In genomic region chr8:70466305-70466704, GRCm38 (mm10) we compare ENCODE assay signal across 25 mouse cellular contexts. TPM values are rescaled to one million over a fixed set of nuclear protein-coding genes. Genes with fewer than 3 reads are reported as not detected.
DNase-seq lines count a peak whose midpoint lies in the region; ATAC-seq and TF ChIP-seq lines count a peak whose summit lies in the region.
"Had no signal": no experiment of that assay in that cellular context is flagged by ENCODE, and none has a peak within 500 bp of the region (broad histone marks: within the 10 kb centered on the region; RNA-seq: fewer than 3 reads in every experiment).

No protein-coding gene starts in this region.

- no peak for DNase-seq in forebrain, embryonic 10.5 days (ENCODE audit: extremely low spot score, low spot score)
- no peak for DNase-seq in forebrain, postnatal 0 days
- DNase-seq in hindbrain, embryonic 10.5 days (ENCODE audit: low spot score) = no peak
- DNase-seq in hindbrain, embryonic 14.5 days (ENCODE audit: low spot score) = no peak
- no peak for DNase-seq in testis, postnatal 14 days (ENCODE audit: low spot score)
- DNase-seq in adrenal gland, adult 18-20 months (ENCODE audit: low spot score in 2 of 2) = no peak
- no peak for DNase-seq in frontal cortex, adult 2 months (ENCODE audit: extremely low spot score in 1 of 2, low spot score in 1 of 2)
- DNase-seq: cerebellum, adult 9-10 months; layer of hippocampus, adult 9-11 months; left cerebral cortex, postnatal 4 days; liver, embryonic 13.5 days; lung, embryonic 14.5 days; thymus, adult 18-20 months had no signal

- H3K4me3 ChIP-seq in forebrain, embryonic 10.5 days = no peak overlapping the region
- H3K4me3 ChIP-seq in forebrain, postnatal 0 days (ENCODE audit: low read depth, low read length) = no peak overlapping the region
- no peak overlapping the region for H3K4me3 ChIP-seq in hindbrain, embryonic 10.5 days
- H3K4me3 ChIP-seq in hindbrain, embryonic 14.5 days (replicated peaks; ENCODE audit: low read length) = no peak overlapping the region
- H3K4me3 ChIP-seq in testis, adult 2 months (ENCODE audit: control insufficient read depth, low read depth, low read length) = no peak overlapping the region
- H3K4me3 ChIP-seq: forebrain, embryonic 15.5 days; heart, embryonic 10.5 days; left cerebral cortex, adult 2 months; liver, embryonic 13.5 days; midbrain, embryonic 15.5 days; neural tube, embryonic 15.5 days had no signal

- no peaks in the 10 kb centered on the region for H3K27me3 ChIP-seq in forebrain, embryonic 10.5 days (ENCODE audit: poor library complexity, severe bottlenecking)
- no peaks in the 10 kb centered on the region for H3K27me3 ChIP-seq in forebrain, postnatal 0 days (ENCODE audit: insufficient read depth, low read length)
- H3K27me3 ChIP-seq in hindbrain, embryonic 10.5 days (ENCODE audit: insufficient read depth, poor library complexity, severe bottlenecking) = no peaks in the 10 kb centered on the region
- no peaks in the 10 kb centered on the region for H3K27me3 ChIP-seq in hindbrain, embryonic 14.5 days (ENCODE audit: control insufficient read depth, insufficient read depth, low read length)
- H3K27me3 ChIP-seq in testis, adult 2 months (ENCODE audit: control insufficient read depth, insufficient read depth, low read length) = no peaks in the 10 kb centered on the region
- H3K27me3 ChIP-seq: forebrain, embryonic 15.5 days; liver, embryonic 13.5 days; midbrain, embryonic 15.5 days; neural tube, embryonic 15.5 days had no signal

- H3K36me3 ChIP-seq in forebrain, embryonic 10.5 days (replicated peaks) = peaks cover 13% of the 10 kb centered on the region
- no peaks in the 10 kb centered on the region for H3K36me3 ChIP-seq in forebrain, postnatal 0 days (ENCODE audit: insufficient read depth)
- H3K36me3 ChIP-seq in hindbrain, embryonic 10.5 days = peaks cover 19% of the 10 kb centered on the region; the same call in 1 of the 2 replicates
- H3K36me3 ChIP-seq in hindbrain, embryonic 14.5 days (replicated peaks; ENCODE audit: control insufficient read depth, insufficient read depth) = no peaks in the 10 kb centered on the region
- H3K36me3 ChIP-seq in testis, adult 2 months (ENCODE audit: control insufficient read depth, insufficient read depth, low read length) = no peaks in the 10 kb centered on the region
- H3K36me3 ChIP-seq: forebrain, embryonic 15.5 days; midbrain, embryonic 15.5 days; neural tube, embryonic 15.5 days had no signal

- TF ChIP-seq POLR2A in testis, adult 2 months (IDR thresholded peaks at IDR 0.05; ENCODE audit: control insufficient read depth, low read depth, low read length) = no peak

- WGBS in forebrain, embryonic 10.5 days = 85% methylated on average over 4 of the region's 4 CpGs
- WGBS in forebrain, postnatal 0 days = 86% methylated on average over 4 of the region's 4 CpGs
- 82% methylated on average over 4 of the region's 4 CpGs for WGBS in hindbrain, embryonic 10.5 days
- WGBS in hindbrain, embryonic 14.5 days = 77% methylated on average over 4 of the region's 4 CpGs

- ATAC-seq in forebrain, postnatal 0 days = no peak
- no peak for ATAC-seq in hindbrain, embryonic 14.5 days (ENCODE audit: low FRiP score)
- ATAC-seq: forebrain, embryonic 15.5 days; inflammation-experienced regulatory T-cells, adult 6 months; midbrain, embryonic 15.5 days had no signal

- H3K9me3 ChIP-seq in forebrain, embryonic 10.5 days = no peaks in the 10 kb centered on the region
- no peaks in the 10 kb centered on the region for H3K9me3 ChIP-seq in forebrain, postnatal 0 days (ENCODE audit: low read length)
- no peaks in the 10 kb centered on the region for H3K9me3 ChIP-seq in hindbrain, embryonic 10.5 days
- H3K9me3 ChIP-seq in hindbrain, embryonic 14.5 days (ENCODE audit: control insufficient read depth, low read length) = no peaks in the 10 kb centered on the region
- H3K9me3 ChIP-seq: forebrain, embryonic 15.5 days; heart, embryonic 10.5 days; liver, embryonic 13.5 days; midbrain, embryonic 15.5 days; neural tube, embryonic 15.5 days had no signal

- H3K9ac ChIP-seq in forebrain, postnatal 0 days = no peak overlapping the region
- no peak overlapping the region for H3K9ac ChIP-seq in hindbrain, embryonic 14.5 days
- H3K9ac ChIP-seq: forebrain, embryonic 15.5 days; liver, embryonic 13.5 days; lung, embryonic 14.5 days; midbrain, embryonic 15.5 days; neural tube, embryonic 15.5 days had no signal

- no peak for TF ChIP-seq CTCF in forebrain, postnatal 0 days (IDR thresholded peaks at IDR 0.05; ENCODE audit: low read depth)
- TF ChIP-seq CTCF in testis, adult 2 months (IDR thresholded peaks at IDR 0.05; ENCODE audit: control insufficient read depth, insufficient read depth, insufficient replicate concordance, low read depth, low read length) = no peak

- H3K4me1 ChIP-seq in forebrain, embryonic 10.5 days = peaks cover 47% of the 10 kb centered on the region
- H3K4me1 ChIP-seq in forebrain, postnatal 0 days (ENCODE audit: insufficient read depth) = no peaks in the 10 kb centered on the region
- H3K4me1 ChIP-seq in hindbrain, embryonic 10.5 days (replicated peaks) = peaks cover 56% of the 10 kb centered on the region
- peaks cover 12% of the 10 kb centered on the region; the same call in 1 of the 2 replicates for H3K4me1 ChIP-seq in hindbrain, embryonic 14.5 days (replicated peaks; ENCODE audit: control insufficient read depth, insufficient read depth, low read length)
- H3K4me1 ChIP-seq in testis, adult 2 months (ENCODE audit: control insufficient read depth, insufficient read depth, low read length) = peaks cover 13% of the 10 kb centered on the region

- H3K4me2 ChIP-seq in forebrain, postnatal 0 days (ENCODE audit: low read depth) = no peak overlapping the region
- H3K4me2 ChIP-seq in hindbrain, embryonic 14.5 days (replicated peaks) = no peak overlapping the region
- H3K4me2 ChIP-seq: forebrain, embryonic 15.5 days; liver, embryonic 13.5 days; lung, embryonic 14.5 days; midbrain, embryonic 15.5 days; neural tube, embryonic 15.5 days had no signal

- H3K27ac ChIP-seq in forebrain, embryonic 10.5 days = 0 out of 2 replicates have a peak overlapping the region, but pooled peaks have one; percentile 31
- H3K27ac ChIP-seq in forebrain, postnatal 0 days (ENCODE audit: low read depth, low read length) = no peak overlapping the region
- peak overlapping the region; percentile 25; the same call in 1 of the 2 replicates for H3K27ac ChIP-seq in hindbrain, embryonic 10.5 days
- no peak overlapping the region for H3K27ac ChIP-seq in hindbrain, embryonic 14.5 days
- H3K27ac ChIP-seq in testis, adult 2 months (ENCODE audit: control insufficient read depth, insufficient read depth, low read depth, low read length) = peak overlapping the region; percentile 62; the same call in 1 of the 2 replicates
- H3K27ac ChIP-seq: forebrain, embryonic 15.5 days; left cerebral cortex, adult 2 months; liver, embryonic 13.5 days; macrophage; midbrain, embryonic 15.5 days; neural tube, embryonic 15.5 days had no signal

RNA-seq across cellular contexts. Expression of gene Klhl26, which starts 10.5 kb away (rescaled TPM):
- polyA plus RNA-seq in forebrain, embryonic 10.5 days (2016; fragmentation: Nextera tagmentation; extraction: Ambion mirVana) = 19.9 and 20.2 TPM in 2 replicates
- 29.9 and 34.8 TPM in 2 replicates for total RNA-seq in forebrain, postnatal 0 days (2014; rRNA removed)
- 30.8 and 35.3 TPM in 2 replicates for polyA plus RNA-seq in forebrain, postnatal 0 days (2015; fragmentation: Nextera tagmentation; extraction: Ambion mirVana)
- polyA plus RNA-seq in hindbrain, embryonic 10.5 days (2016; fragmentation: Nextera tagmentation; extraction: Ambion mirVana) = 18.5 and 19.1 TPM in 2 replicates
- 28.5 and 30.0 TPM in 2 replicates for polyA plus RNA-seq in hindbrain, embryonic 14.5 days (2014; fragmentation: Nextera tagmentation; extraction: Ambion mirVana)
- polyA plus RNA-seq in testis, adult 2 months (2012; rRNA removed) = 3.6 and 4.8 TPM in 2 replicates
- 10 to 100 TPM; 26.0 to 27.0 TPM for total RNA-seq in adrenal gland, adult 18-20 months (2021)
- 59.4 and 59.6 TPM in 2 replicates for polyA plus RNA-seq in frontal cortex, adult 2 months (2012; rRNA removed)

RNA-seq across cellular contexts. Expression of gene Tmem59l, which starts 20.9 kb away (rescaled TPM):
- polyA plus RNA-seq in forebrain, embryonic 10.5 days (2016; fragmentation: Nextera tagmentation; extraction: Ambion mirVana) = 16.7 and 19.5 TPM in 2 replicates
- total RNA-seq in forebrain, postnatal 0 days (2014; rRNA removed) = 96.0 and 115 TPM in 2 replicates
- 147 and 150 TPM in 2 replicates for polyA plus RNA-seq in forebrain, postnatal 0 days (2015; fragmentation: Nextera tagmentation; extraction: Ambion mirVana)
- polyA plus RNA-seq in hindbrain, embryonic 10.5 days (2016; fragmentation: Nextera tagmentation; extraction: Ambion mirVana) = 11.1 and 11.5 TPM in 2 replicates
- 143 and 149 TPM in 2 replicates for polyA plus RNA-seq in hindbrain, embryonic 14.5 days (2014; fragmentation: Nextera tagmentation; extraction: Ambion mirVana)
- 62.6 and 62.9 TPM in 2 replicates for polyA plus RNA-seq in testis, adult 2 months (2012; rRNA removed)
- 10 to 100 TPM; 20.4 to 26.4 TPM for total RNA-seq in adrenal gland, adult 18-20 months (2021)
- polyA plus RNA-seq in frontal cortex, adult 2 months (2012; rRNA removed) = 263 and 277 TPM in 2 replicates
- total RNA-seq: common myeloid progenitor, adult 5-6 weeks; gastrocnemius, adult 18-20 months; heart, postnatal 25 days; MEL had no signal
- polyA plus RNA-seq: macrophage had no signal

RNA-seq across cellular contexts. Expression of gene Crlf1, which starts 26.7 kb away (rescaled TPM):
- 34.1 and 48.4 TPM in 2 replicates for polyA plus RNA-seq in forebrain, embryonic 10.5 days (2016; fragmentation: Nextera tagmentation; extraction: Ambion mirVana)
- 6.5 and 20.9 TPM in 2 replicates for total RNA-seq in forebrain, postnatal 0 days (2014; rRNA removed)
- 24.6 and 34.5 TPM in 2 replicates for polyA plus RNA-seq in forebrain, postnatal 0 days (2015; fragmentation: Nextera tagmentation; extraction: Ambion mirVana)
- 4.5 and 10.3 TPM in 2 replicates for polyA plus RNA-seq in hindbrain, embryonic 10.5 days (2016; fragmentation: Nextera tagmentation; extraction: Ambion mirVana)
- polyA plus RNA-seq in hindbrain, embryonic 14.5 days (2014; fragmentation: Nextera tagmentation; extraction: Ambion mirVana) = 6.3 and 6.9 TPM in 2 replicates
- polyA plus RNA-seq in testis, adult 2 months (2012; rRNA removed) = 126 and 137 TPM in 2 replicates
- 1 to 10 TPM in 1 of 2 experiments, under 1 TPM in 1; 0.74 to 1.6 TPM for total RNA-seq in adrenal gland, adult 18-20 months (2021)
- 1.8 and 3.4 TPM in 2 replicates for polyA plus RNA-seq in frontal cortex, adult 2 months (2012; rRNA removed)
- total RNA-seq: common myeloid progenitor, adult 5-6 weeks had no signal
- polyA plus RNA-seq: inflammation-experienced regulatory T-cells, adult 6 months; macrophage had no signal

RNA-seq across cellular contexts. Expression of gene Crtc1, which starts 26.9 kb away (rescaled TPM):
- polyA plus RNA-seq in forebrain, embryonic 10.5 days (2016; fragmentation: Nextera tagmentation; extraction: Ambion mirVana) = 14.8 and 16.4 TPM in 2 replicates
- 41.2 and 51.7 TPM in 2 replicates for total RNA-seq in forebrain, postnatal 0 days (2014; rRNA removed)
- 43.8 and 52.9 TPM in 2 replicates for polyA plus RNA-seq in forebrain, postnatal 0 days (2015; fragmentation: Nextera tagmentation; extraction: Ambion mirVana)
- polyA plus RNA-seq in hindbrain, embryonic 10.5 days (2016; fragmentation: Nextera tagmentation; extraction: Ambion mirVana) = 14.8 and 16.7 TPM in 2 replicates
- 48.1 and 53.9 TPM in 2 replicates for polyA plus RNA-seq in hindbrain, embryonic 14.5 days (2014; fragmentation: Nextera tagmentation; extraction: Ambion mirVana)
- polyA plus RNA-seq in testis, adult 2 months (2012; rRNA removed) = 11.3 and 12.3 TPM in 2 replicates
- total RNA-seq in adrenal gland, adult 18-20 months (2021) = 10 to 100 TPM; 19.3 to 22.3 TPM
- polyA plus RNA-seq in frontal cortex, adult 2 months (2012; rRNA removed) = 103 and 110 TPM in 2 replicates

RNA-seq across cellular contexts. Expression of gene Rex1bd, which starts 40.2 kb away (rescaled TPM):
- polyA plus RNA-seq in forebrain, embryonic 10.5 days (2016; fragmentation: Nextera tagmentation; extraction: Ambion mirVana) = 126 and 136 TPM in 2 replicates
- 130 and 148 TPM in 2 replicates for total RNA-seq in forebrain, postnatal 0 days (2014; rRNA removed)
- 200 and 247 TPM in 2 replicates for polyA plus RNA-seq in forebrain, postnatal 0 days (2015; fragmentation: Nextera tagmentation; extraction: Ambion mirVana)
- polyA plus RNA-seq in hindbrain, embryonic 10.5 days (2016; fragmentation: Nextera tagmentation; extraction: Ambion mirVana) = 131 and 148 TPM in 2 replicates
- 161 and 166 TPM in 2 replicates for polyA plus RNA-seq in hindbrain, embryonic 14.5 days (2014; fragmentation: Nextera tagmentation; extraction: Ambion mirVana)
- 23.9 and 26.9 TPM in 2 replicates for polyA plus RNA-seq in testis, adult 2 months (2012; rRNA removed)
- 100 to 1,000 TPM; 155 to 174 TPM for total RNA-seq in adrenal gland, adult 18-20 months (2021)
- polyA plus RNA-seq in frontal cortex, adult 2 months (2012; rRNA removed) = 197 and 210 TPM in 2 replicates

Comparison
In these comparisons a context has a peak if more than half of its experiments do, and no peak if none do; other contexts are left out.
1. H3K27ac ChIP-seq: peak in forebrain, embryonic 10.5 days (single experiment), hindbrain, embryonic 10.5 days (single experiment) and testis, adult 2 months (single experiment); none in forebrain, postnatal 0 days (single experiment) and hindbrain, embryonic 14.5 days (single experiment).